Mouse (Mus musculus): Measurements from ENCODE around the gene Ms4a15. TPM values are rescaled to one million over a fixed set of nuclear protein-coding genes. Genes with fewer than 3 reads are reported as not detected.

The Ms4a15 gene
- total RNA-seq, 4 experiments from 2014 or later = not detected

DNA sequence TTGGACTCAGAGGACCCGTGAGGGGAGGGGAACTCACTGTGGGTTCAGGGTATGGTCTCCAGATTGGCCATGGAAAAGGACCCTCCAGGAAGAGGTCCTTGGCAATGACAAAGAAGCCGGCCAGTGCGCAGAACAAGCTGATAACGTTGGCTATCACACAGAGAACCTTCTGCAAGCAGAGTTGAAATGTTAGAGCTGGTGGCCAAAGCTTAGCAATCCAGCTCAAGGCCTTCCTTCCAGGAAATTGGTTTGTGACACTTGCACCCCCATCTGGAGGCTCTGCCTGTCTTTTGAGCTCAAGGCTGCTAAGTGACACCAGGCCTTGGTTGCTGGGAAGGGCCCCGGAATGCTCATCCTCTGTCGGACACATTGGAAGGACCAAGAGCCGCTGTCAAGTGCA, 27.3 kb downstream of the Ms4a15 start:
- no peak for DNase-seq (ENCODE audit: low spot score in 2 of 2)

DNA sequence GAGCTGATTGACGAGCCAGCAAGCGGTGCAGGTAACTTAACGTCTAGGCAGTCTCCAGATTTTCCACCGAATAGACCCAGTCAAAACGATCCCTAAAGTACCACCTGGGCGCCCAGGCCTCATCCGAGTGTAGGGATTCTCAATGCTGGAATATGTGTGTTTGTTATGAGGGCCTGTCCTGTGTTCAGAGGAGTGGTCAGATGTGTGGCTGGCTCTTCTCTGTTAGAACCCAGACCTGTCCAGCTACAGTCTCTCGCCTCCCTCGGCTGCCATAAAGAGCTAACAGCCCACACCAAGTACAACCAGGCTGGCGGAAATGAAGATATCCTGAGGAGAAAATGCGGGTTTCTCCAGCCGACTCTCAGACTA, 33.1 kb downstream of the Ms4a15 start:
- DNase-seq (ENCODE audit: low spot score in 2 of 2) = no peak

DNA sequence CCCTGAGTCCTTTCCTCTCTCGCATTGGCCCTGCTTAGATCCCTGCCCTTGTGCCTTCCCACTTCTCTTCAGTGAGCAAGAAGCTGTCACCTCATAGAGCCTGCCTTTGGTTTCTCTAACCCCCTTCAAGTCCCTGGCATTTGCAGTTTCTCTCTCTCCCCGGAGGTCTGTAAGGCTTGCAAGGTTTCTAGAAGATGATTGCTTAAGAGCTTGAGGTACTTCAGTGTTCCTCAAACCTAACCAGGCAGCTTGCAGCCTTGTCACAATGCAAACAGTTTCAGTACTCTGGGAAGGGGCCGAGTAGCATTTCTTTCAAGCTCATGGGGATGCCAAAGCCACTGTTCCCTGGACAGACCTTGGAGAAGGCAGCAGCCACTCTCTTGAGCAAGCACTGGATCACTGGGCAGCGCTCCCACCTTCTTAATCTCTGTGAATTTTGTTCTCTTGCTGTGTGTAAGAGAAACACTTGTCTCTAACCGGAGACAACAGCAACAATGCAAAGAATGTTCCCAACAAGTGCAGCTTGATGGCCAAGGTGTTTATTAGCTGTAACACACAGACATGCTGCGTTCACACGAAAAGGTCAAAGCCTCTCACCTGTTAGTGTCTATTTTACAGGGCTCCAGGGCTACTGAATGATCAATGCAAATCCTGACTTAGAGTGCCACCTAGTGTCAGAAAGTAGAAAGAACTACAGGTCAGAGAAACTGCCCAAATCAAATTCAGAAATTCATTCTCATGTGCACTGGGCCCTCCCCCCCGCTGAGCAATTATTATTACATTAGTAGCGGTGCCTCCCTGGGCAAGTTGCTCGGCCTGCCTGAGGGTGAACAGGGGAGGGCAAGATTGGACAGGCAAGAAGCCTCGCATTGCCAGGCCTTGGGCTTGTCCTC, 33.7 kb downstream of the Ms4a15 start:
- no peak for DNase-seq (ENCODE audit: low spot score in 2 of 2)

DNA sequence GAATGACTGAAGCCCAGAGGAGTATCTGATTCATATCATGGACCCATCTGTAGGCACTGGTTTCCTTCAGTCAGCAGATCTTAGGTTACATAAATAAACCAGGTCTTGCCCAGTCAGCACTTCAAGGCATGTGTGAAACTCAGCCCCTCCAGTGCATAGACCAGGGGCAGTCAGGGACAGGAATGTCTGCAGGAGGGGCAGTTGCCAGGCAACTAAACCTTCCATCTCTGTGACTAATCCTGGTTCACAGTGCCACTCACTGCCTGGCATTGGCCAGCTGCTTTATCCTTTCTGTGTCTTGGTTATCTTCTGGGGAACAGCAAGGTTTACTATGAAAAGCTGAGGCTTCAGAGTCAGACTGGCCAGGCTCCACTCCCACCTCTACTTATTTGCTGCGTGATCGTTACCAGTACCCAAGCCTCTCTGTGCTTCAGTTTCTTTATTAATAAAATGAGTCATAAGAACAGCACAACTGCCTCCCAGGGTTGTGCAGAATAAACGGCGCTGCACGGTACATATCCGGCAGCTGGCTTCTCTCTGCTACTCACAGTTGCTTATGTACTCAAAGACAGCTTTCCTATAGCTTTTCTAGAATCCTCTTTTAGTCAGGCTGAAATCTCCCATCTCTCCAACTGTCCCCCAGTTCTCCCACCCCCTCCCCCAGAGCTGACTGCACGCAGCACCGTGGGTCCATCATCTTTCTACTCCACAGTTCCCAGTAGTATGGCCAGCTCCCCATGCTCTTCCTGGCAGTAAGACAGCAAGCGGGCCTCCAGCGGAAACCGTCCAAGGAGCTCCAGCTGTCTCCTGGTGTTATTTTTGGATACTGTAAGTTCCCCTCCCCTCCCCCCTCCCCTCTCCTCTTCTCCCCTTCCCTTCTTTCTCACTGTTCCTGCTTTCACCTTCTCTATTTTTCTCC, 40.8 kb downstream of the Ms4a15 start:
- peak in 1 of 2 experiments; percentile 21 for DNase-seq (ENCODE audit: low spot score in 2 of 2)

DNA sequence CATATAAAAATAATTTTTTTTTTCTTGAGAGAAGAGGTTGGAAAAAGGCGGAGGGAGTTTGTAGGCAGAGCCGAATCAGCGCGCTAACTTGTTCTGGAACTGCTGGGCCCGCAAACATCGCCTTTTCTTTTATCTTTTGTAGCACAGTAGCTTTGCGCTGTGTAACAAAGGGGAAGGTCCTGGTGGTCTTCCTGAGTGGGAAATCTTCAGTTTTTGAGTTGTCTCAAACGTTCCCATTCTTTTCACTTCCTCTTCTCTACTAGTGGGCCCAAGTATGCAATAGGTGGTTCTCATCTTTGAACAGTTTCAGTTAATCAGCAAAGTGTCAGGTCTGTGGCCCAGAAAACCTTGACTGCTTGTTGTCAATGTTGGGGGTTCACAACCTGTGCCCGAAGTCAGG, 43.5 kb downstream of the Ms4a15 start:
- DNase-seq (ENCODE audit: low spot score in 2 of 2) = no peak

DNA sequence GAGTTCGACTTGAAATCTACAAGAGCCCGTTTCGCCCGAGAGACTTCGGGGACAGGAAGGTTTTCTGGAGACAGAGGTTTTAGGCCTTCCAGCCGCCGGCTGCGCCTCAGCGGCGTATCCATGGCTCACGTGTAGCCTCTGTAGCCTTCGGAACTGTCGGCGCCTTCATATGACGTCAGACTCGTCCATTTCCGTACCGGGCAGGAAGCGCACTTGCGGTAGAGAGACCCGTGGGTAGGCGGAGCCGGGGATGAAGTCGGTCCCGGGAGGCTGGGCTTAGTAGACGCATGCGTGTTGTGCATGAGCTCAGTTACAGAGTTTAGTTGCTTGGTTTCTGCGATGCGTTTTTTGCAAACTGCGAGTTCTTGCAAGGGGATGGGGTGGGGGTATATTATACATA, 43.9 kb downstream of the Ms4a15 start, which contains the start of gene Ccdc86:
Gene Ccdc86, minus strand, starts transcription at position 155 of the 400 bp plus-strand sequence.
- DNase-seq (ENCODE audit: low spot score in 2 of 2) = peak; percentile 95 to 97

DNA sequence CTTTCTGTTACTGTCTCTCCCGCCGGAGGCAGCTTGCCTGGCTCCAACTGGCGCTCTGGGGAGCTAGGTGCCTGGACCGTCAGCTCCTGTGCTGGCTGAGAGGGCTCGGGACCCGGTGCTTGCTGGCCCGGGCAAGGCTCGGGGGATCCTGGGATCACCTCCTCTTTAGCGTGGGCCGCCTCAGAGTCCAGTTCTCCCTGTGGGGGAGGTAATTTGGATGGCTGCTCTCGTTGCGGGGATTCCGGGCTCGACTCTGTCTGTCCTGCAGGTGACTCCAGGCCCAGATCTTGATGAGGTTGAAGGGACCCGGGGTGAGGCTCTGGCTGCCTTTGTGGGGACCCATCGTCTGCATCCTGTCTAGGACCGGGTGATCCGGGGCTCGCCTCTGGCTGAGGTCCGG, 44.6 kb downstream of the Ms4a15 start:
- peak in 1 of 2 experiments; percentile 20 for DNase-seq (ENCODE audit: low spot score in 2 of 2)

DNA sequence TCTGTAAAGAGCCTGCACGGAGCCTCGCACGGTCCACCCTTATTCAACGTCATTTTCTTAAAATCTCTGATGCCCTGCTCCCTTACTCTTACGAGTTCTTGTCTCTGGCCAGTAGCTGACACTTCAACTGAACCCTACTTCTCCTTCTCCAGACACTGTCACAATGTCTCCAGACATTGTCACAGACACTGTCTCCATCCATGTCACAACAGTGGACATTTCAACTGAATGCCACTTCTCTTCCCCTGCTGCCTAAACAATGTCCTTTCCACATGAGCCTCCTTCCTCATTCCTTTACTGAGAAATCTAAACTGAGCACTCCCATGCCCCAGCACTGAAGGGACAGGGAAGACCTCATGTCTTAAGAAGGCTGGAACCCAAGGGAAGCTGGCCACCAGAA, 45.8 kb downstream of the Ms4a15 start:
- DNase-seq (ENCODE audit: low spot score in 2 of 2) = no peak

DNA sequence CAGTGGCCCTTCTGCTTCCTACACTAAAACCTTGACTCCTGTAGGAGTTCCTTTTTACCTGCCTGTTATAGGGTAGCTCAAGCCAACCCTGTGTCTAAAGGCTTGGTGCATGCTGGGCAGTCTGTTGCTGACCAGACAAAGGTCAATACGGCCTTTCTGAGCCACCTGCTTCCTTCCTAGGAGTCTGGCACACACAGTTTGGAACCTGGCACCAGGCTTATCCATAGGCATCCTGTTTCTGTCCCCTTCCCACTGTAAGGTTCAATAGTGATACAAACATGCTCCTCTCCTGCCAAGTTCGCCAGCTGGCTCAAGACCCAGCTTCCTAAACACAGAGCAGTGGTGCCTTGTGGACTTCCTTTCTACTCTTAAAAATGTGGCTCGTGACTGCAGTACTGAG, 46.5 kb downstream of the Ms4a15 start:
- DNase-seq (ENCODE audit: low spot score in 2 of 2) = no peak

DNA sequence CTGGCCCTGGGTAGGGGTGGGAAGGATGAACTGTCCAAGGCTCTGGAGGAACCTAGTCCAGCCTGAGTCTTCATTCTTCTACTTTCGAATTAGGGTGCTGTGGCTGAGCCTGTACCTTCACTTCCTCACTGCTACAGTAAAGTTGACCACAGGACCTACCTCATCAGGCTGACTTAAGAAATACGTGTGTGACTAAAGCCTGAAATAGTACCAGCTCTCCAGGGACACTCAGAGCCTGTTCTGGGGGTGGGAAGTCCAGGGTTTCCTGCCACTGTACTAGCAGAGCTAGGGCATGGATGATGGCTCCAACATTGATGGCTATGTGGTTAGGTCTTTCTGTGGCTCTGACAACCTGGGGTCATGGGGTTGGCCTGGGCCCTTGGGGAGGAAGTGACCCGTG, 49.1 kb downstream of the Ms4a15 start:
- no peak for DNase-seq (ENCODE audit: low spot score in 2 of 2)

DNA sequence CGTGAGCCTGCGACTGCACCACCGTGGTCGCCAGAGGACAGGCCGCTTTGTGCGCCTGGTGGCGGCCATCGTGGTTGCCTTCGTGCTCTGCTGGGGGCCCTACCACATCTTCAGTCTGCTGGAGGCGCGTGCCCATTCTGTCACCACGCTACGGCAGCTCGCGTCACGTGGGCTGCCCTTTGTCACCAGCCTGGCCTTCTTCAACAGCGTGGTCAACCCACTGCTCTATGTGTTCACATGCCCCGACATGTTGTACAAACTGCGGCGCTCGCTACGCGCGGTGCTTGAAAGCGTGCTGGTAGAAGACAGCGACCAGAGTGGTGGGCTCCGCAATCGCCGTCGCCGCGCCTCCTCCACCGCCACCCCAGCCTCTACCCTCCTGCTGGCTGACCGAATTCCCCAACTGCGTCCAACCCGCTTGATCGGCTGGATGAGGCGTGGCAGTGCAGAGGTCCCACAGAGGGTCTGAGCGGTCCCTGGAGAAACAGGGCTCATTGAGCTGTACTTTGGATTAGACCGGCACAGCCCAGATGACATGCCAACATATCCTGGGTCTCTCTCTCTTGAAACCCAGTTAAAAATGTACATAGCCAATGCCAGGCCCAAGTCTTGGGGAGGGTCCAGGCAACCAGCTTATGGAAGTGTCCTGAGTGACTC, 52.1 kb downstream of the Ms4a15 start:
- DNase-seq (ENCODE audit: low spot score in 2 of 2) = no peak

DNA sequence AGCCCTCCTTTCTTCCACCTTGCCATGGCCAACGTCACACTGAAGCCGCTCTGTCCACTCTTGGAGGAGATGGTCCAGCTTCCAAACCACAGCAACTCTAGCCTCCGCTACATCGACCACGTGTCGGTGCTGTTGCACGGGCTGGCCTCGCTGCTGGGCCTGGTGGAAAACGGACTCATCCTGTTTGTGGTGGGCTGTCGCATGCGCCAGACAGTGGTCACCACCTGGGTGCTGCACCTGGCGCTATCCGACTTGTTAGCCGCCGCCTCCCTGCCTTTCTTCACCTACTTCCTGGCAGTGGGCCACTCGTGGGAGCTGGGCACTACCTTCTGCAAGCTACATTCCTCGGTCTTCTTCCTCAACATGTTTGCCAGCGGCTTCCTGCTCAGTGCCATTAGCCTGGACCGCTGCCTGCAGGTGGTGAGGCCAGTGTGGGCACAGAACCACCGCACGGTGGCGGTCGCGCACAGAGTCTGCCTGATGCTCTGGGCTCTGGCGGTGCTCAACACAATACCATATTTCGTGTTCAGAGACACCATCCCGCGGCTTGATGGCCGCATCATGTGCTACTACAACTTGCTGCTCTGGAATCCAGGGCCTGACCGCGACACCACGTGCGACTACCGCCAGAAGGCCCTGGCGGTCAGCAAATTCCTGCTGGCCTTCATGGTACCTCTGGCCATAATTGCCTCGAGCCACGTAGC, 52.8 kb downstream of the Ms4a15 start:
- peak; percentile 39 to 73 for DNase-seq (ENCODE audit: low spot score in 2 of 2)

DNA sequence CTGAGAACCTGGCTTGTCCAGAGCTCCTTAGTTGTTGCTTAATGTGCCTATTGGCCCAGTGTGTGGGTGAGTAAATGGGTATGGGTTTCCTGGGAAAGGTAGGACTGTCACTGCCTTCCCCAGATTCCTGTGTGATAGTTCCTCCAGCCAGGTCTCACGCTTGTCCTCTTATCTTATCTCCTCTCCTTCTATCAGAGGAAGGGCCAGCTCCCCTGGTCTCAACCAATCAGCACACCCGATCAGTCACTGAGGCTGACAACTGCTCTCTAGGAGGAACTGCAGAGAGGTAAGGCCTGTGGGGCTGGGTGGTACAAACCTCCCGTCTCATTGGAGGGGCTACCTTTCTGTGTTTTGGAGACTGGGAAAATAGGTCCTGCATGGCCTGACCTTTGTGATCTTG, 54.3 kb downstream of the Ms4a15 start:
- no peak for DNase-seq (ENCODE audit: low spot score in 2 of 2)

DNA sequence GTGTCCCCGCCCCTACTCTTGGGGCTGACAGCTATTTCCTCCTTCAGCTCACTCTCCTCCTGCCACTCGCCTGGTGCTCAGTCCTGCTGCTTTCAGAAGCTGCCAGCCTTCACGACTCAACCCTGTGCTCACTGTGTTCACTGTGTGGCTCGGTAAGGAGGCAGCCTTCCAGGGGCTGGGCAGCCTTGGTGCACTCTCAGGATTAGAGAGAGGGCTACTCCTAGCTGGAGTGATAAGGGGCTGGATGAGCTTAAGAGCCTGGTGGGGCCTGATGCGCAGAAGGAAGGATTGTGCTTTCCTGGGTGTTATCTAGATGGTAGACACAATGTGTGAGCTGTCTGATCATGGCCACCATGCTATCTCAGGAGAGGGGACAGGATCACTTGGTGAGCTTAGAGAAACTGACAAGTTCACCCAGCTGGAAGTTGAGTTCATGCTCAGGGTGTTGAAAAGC, 55.9 kb downstream of the Ms4a15 start, which contains the start of gene Ptgdr2:
Gene Ptgdr2, plus strand, starts transcription at position 51 of the 454 bp plus-strand sequence.
- DNase-seq (ENCODE audit: low spot score in 2 of 2) = no peak

DNA sequence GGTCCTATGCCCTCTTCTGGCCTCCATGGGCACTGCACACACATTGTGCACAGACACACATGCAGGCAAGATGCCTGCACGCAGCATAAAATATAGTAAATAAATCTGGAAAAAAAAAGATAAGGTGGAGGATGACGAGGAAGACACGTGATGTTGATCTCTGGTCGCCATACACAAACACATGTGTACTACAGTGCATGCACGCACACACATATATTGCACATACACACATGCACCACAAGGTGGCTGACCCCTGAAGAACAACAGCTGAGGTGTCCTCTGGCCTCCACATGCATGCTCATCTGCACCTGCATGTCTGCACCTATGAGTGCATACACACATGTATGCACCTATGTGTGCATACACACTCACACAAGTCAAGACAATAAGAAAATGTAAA, 57.0 kb downstream of the Ms4a15 start:
- DNase-seq (ENCODE audit: low spot score in 2 of 2) = no peak

DNA sequence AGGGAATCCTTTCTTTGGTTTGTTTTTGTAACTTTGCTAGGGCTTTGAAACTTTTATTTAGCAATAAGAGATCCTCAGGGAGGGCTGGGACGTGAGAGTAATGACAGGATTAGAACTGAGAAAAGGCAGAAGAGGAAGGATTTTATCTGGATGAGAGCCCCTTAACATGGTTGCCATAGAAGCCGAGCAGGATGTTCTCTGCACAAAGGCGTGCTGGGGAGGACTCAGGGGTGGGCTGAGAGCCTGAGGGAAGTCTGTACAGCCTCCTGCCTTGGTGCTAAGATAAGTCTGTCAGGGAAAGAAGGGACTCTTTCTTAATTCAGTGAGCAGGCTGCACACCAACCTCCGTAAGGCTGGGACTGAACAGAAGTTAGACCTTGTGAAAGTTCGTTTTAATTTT, 58.0 kb downstream of the Ms4a15 start:
- DNase-seq (ENCODE audit: low spot score in 2 of 2) = no peak

DNA sequence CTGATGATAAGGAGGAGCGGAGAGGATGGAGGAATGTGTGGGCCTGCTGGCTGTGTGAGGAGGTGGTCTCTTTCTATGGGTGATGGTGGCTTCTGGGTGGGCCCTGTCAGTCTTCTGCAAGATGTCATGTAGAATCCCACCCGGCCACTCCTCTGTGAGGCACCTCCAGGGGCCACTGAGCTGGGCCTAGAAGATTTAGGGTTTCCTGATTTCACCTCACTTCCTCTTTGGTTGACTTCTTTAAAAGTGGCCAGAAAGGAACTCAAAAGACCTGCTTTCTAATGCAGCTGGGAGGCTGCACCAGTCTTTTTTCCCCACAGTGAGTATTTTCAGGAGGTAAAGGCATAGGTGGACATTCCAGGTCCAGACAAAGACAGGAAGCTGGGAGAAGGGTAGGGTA, 62.4 kb downstream of the Ms4a15 start:
- DNase-seq (ENCODE audit: low spot score in 2 of 2) = no peak
